Mouse (Mus musculus) kidney, adult 8-10 months (tissue): Measurements from ENCODE around the gene Fibcd1.

Source experiments
- DNase-seq, 2 experiments: peaks; one replicate each; pipeline ENCODE4 v3.0.0; 2022

Fibcd1 gene

DNA sequence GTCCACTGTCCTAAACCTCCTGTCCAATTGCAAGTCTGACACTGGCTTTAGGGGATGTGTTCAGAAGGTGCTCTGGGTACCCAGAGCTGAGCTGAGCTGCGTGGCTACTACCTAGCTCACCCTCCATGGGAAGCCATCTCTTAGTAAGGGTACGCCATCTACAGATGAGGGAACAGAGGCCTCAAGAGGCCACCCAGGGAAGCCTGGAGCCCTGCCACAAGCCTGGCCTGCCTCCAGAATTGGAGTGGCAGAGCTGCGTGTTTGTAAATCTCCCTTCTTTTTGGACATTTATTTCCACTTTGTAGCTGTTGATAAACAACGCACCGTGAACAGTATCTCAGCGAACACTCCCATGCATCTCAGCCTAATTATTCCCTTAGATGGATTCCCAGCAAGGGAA, 11.4 kb upstream of the Fibcd1 start:
- no peak for DNase-seq

DNA sequence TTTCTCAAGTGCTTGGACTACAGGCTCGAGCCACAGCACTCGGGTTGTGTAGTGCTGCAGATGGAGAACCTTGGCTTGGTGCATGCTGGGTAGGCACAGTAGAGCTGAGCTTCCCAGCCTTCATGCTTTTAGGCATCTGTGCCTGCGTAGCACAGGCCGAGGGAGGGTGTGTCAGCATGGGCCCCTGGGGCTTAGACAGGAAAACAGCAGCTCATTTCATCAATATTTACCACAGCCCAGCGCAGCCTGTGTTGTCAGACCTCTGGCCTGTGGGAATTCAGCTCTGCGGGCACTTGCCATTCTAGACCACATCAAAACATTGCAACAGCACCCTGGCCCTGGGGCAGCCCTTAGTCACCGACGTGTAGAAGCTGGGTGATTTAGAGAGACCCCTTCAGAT, 10.2 kb upstream of the Fibcd1 start:
- no peak for DNase-seq

DNA sequence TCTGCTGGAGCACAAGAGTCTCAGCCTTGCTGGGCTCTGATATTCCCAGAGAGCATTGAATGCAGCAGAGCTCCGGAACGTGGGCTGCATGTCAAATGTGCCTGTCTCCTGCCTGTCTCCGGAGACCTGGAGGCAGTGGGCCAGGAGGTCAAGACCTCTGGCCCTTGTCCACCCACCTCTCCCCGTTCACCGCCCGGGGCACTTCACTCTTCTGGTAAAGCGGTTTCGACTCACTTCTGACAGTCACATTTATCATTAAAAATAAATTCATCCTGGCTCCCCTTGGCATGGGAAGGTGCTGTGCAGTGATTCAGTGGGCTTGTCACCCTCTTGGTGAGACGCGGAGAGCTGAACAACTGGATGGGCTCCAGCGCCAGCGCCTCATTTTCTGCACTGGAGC, 4.3 kb upstream of the Fibcd1 start:
- no peak for DNase-seq

DNA sequence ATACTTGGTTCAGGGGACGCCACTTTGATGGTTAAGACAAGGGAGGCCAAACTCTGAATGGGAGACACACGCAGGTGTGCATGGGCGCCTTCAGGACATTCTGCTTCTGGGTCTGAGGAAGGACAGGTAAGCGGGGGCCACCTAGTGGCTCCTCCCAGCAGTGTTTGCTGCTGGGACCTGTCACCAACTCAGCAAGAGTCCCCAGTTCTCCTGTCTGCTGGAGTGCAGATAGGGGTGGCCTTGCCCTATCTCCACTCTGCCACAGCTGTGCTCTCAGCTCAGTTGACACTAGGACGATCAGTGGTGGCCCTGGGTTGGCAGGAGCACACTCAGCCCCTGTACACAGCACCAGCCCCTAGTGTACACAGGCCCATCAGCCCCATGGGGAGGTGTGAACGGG, 2.1 kb upstream of the Fibcd1 start:
- peak; percentile 29 to 60 for DNase-seq

DNA sequence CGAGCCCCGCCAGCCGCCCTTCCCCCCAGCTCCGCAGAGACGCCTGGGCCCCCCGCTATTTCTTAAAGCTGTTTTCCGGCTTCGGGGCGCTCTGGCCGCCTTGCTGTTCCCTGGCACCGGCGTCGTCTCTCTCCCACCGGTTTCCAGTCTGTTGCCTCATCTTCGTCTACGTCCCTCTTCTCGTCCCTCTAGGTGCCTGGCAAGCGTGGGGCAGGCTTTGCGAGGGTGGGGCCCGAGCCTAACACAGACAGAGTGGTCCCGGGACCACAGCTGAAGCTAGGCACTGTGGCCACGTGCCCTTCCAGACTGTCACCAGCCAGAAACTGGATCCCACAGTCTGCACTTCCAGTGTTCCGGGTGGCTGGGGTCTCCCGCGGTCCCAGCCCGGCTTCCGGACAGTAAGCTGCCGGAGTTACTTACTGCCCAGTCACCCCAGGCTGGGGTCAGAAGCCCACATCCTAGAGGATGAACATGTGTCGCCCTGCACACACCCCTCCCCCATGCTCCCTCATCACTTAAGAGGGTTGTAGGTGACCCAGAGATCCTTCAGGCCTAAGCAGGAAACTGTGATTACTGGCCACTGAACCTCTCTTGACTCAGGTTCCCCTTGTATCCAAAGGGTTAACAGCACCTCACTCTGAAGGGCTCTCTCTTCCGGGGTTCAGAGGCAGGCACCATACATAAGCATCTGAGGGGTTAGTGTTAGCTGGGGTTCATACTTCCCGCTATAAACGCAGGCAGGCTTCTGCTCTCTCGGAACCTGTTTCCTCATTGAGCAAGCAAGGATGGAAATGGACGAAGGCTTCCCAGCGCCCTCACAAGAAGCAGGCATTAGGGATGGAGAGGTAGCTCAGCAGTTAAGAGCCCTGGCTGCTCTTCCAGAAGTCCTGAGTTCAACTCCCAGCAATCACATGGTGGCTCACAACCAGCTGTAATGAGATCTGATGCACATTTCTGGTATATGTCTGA, 1.2 kb upstream of the Fibcd1 start:
- DNase-seq = no peak

DNA sequence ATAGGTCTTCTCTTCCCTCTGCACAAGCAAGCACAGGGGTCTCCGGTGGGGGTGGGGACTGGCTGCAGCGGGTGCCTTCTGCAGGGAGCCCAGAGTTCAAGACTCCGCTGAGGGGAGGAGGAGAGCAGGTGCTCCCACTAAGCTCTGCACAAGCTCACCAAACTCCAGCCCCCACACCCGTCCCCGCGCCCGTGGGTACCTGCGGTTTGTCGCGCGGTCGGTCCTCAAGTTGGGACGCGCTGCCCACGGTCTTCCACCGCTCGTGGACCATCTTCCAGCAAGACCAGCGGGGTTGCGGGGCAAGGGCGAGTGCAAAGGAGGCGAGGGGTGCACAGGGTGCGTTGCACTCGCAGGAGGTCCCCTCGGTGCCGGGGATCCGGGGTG, 301 bp downstream of the Fibcd1 start:
- no peak for DNase-seq

DNA sequence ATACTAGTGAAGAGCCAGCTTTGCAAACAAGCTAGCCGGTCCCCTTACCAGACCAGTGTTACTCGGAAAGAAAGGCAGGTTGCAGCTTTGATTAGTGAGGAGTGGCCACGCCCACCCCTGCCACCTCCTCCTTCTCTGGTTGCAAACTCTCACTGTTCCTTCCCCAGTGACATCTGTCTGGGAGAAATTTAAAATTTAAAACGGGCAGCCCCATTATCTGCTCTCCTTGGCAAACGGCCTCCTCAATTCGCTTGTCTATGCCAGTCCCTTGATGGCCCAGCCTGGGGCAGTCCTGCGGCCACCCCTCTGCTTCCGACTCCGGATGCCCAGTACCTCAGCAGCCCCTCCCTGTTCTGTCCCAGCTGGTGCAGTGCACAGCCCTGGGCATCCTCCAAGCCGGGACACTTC, 1.1 kb downstream of the Fibcd1 start:
- no peak for DNase-seq

DNA sequence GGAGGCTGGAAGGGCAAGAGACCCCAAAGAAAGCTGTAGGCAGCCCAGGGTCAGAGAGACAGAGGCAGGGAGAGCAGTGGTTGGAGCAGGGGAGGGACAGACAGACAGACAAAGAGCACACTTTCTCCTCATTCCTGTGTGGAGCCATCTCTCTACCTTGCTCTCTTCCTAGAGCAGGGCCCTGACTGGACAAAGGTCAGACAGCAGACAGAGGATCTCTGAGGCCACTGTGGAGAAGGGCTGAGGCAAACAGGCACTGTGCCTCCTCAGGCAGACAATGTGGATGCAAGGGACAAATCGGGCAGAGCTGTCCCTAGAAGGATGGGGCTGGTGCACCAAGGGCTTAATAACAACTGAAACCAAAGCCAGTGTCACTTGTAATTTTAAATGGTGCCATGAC, 6.9 kb downstream of the Fibcd1 start:
- DNase-seq = peak; percentile 23 to 33

DNA sequence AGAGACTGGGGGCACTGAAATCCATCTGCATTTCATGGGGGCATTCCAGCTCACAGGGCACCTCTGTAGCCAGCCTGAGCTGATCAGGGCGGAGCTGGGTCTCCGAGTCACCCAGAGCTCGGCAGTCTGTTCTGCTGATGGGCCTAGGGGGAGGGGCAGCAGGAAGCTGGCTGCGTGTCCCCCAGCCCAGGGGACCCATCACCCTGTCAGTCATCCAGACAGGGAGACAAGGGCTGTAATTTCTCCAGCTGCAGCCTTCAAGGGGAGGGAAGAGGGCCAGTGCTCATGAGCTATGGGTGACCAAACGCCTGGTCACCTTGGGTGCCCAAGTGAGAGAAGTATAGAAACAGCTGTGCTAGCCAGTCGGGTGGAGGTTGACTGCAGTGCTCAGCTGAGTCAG, 8.8 kb downstream of the Fibcd1 start:
- DNase-seq = no peak

DNA sequence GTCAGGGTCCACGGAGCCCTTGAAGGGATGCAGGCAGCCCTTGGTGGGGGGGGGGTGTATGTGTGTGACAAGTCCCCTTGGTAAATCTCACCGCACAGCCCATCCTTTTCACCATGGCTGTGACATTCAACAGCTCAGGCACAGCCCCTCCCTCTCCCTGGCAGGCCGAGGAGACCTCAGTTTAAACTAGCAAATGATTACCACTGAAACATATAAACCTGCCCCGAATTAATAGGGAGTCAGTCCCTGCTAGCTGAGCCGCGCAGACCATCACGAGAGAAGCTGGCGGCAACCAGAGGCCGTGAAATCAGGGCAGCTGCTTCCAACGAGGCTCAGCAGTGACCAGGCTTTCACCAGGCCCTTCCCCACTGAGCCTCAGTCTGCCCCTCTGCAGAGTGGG, 9.7 kb downstream of the Fibcd1 start:
- peak; percentile 50 to 72 for DNase-seq

DNA sequence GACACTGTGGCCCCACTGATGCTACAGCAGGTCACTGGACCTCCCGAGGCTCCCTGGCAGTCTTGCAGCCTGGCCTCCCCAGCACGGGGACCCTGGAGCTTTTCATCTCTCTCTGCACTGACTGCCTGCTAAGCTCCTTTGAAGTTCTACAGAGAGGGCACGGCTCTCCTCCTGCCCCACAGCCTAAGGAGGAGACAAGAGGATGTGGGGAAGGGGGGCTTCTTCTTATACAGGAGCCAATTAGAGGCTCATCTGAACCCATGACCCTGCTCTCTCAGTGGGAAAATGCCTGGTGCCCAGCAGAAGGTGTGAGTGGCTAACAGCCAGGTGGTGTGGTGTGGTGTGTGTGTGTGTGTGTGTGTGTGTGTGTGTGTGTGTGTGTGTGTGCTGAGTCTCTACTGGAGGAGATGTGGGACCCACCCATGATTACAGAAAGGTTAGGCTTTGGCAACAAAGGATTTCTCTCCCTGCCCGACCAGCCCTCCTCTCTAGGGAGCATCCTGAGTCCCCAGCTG, 17.4 kb downstream of the Fibcd1 start:
- DNase-seq = no peak

DNA sequence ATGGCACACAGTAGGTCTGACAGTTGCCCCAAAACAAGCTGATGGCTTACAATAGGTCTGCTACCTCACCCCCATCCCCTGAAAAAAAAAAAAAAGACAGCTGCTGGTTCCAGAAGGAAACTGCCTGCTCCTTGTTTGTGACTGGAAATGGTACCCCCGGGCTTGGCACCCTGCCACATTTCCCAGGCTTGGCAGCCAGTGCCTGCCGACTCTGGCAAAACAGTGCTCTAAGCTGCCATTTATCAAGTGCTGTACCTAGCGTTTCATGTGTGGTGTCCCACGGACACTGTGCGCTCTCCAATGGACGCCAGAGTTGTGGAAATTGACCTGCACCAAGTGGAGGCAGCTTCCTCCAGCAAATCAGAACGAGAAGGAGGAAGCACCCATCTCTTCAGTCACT, 17.9 kb downstream of the Fibcd1 start:
- peak; percentile 49 to 60 for DNase-seq

DNA sequence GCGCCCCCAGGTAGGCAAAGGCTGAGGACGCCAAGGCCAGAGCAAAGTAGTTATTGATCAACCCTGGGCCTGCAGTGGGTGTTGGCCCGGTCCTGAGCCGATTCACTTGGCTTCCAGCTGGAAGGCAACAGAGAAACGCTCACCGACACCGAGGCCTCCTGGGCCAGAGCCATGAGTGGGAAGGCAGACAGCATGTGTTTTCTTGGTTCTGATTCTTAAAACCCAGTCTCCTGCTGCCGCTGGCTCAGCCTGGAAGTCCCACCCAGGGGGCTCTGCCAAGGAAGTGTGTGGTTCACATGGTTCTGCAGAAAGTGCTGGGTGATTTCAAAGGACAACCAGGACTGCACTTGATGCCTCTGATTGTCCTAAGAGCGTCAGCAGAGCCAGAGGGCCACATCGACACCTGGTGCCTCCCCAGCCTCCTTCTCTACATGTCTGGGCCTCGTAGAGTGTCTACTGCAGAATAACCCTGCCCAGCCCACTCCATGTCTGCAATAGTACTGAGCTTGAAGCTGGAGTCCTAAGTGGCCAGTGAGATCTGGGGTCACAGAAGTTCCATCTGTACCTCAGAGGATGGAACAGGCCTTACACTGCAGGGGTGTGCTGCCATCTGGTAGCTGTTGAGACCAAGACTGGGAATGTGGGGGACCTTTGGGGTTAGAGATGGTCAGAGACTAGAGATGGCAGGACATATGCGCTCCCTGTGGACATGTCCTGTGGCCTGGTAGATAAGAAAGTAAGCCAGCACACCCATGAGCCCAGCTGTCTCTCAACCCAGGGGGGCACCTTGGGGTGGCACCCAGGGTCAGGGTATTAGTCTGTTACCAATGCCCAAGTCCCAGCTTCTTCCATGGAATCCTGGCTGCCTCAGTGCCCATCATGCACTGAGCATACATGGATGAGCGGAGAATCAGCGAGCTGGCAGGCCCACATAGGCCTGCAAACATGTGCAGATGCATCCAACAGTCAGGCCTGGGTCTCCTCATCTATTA, 19.4 kb downstream of the Fibcd1 start:
- no peak for DNase-seq

DNA sequence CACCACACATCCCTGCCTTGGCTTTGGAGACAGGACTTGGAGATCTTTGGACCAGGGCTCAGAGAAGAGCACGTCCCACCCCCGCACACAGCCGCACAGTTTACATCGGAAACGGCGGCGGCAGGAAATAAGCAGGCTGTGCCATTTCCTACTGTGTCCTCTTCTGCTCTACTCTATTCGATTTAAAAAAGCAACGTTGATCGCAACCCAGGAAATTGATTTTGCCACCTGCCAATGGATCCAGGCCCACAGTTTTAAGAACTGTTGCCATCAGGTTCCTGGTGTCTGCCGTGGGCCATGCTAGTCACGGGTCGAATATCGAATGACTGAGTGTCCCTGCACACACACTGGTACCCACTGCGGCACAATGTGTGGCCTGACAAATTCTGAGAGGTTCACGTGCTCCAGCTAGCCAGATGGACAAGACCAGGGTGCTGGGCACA, 20.3 kb downstream of the Fibcd1 start:
- DNase-seq = no peak

DNA sequence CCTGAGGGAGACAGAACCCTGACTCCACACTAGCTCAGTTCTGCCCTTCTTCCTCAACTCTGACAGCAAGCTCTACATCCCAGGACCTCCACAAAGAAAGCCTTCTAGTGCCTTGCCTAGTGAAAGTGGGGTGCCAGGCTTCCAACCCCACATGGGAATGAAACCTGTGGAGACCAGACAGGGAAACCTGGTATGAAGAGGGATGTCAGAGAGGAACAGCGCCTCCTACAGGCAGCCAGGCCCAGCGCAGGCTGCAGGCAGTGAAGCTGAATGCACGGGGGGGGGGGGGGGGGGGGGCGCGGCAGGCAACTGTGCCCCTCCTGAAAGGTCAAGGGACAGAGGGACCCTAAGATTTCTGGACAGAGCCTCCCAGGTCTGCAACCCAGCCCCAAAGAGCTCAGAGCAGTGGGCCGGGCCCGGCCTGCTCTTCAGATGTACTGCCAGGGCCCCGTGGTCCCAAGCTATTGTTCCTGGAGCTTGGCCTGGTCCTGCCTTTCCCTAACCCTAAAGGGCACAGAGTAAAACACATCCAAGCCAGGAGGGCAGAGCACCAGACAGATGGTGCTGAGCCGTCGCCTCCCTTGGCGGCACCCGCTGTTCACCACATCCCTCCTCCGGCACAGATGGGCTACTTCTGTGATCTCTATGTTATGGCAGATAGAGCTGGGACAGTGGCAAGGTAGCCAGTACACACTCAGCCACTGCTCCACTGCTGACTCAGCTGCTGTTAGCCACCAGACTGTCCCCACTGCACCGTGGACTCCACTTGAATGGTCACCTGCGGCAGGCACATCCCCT, 21.7 kb downstream of the Fibcd1 start:
- DNase-seq = no peak

DNA sequence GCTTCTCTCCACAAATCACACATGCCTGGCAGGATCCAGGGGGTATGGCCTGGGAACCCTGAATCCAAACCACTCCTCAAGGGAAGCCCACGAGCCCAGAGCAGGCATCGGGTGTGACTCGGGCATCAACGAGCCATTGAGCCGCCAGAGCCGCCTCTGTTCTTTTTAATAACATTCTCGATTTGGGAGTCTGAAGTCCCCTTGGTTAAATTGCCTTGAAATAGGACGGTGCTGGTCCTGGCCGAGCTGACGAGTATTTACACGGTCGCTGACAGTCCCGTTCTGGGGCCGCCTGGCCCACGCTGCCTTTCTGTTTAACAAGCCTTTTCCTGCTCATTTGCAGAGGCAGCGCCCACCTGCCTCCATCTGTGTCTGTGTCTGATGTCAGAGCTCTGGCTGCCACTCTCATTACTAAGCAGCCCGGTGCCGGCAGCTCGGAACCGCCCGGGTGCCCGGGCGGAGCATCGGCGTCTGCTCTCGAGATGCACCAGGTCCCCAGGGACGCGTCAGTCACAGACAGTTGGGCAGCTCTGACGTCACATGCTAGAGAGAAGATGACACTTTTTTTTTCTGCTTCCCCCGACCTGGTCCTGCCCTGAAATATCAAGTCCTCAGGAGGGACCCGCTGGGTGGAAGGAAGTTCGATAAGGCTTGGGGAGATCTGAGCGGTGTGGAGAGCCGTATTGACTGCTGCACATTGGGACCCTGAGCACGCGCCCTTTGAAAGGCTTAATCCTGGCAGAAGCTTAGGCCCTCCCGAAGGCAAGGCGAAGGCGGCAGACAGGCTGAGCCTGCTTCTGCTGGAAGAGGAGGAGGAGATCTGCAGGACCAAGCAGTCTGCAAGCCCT, 23.1 kb downstream of the Fibcd1 start:
- DNase-seq = no peak

DNA sequence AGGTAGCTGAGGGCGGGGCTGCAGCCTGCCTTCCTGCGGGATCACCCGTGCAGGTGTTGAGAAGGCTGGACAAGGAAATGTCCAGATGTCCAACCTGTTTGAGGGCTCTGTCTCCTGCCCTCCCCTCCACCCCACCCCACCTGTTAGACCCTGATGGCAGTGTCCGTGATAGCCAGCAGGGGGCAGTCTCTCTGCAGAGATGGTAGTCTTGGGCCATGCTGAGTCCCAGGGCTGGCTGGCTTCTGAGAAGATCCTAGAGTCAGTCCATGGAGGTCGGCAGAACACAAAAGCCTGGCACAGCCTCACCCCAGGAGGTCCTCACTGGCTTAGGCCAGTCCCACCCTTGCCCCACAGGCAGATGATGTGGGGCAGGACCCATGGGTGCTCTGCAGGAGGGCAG, 30.4 kb downstream of the Fibcd1 start:
- peak; percentile 52 to 78 for DNase-seq

DNA sequence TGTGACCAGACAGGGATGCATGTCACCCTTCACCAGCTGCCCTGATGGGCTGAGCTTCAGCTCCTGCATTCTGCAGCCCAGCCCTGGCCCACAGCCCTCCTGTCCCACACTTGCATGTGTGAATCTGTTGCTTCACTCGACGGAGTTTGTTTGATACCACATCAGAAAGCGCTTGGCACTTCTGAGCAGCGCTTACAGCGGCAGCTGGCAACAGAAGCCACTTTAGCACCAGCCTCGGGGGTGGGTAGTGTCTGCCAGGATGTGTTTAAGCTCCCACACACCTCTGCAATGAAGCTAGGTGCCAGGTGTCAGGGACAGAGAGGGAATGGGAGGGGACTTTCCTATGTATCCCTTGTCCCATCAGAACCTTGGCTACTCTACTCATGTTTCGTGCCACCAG, 31.1 kb downstream of the Fibcd1 start:
- no peak for DNase-seq

DNA sequence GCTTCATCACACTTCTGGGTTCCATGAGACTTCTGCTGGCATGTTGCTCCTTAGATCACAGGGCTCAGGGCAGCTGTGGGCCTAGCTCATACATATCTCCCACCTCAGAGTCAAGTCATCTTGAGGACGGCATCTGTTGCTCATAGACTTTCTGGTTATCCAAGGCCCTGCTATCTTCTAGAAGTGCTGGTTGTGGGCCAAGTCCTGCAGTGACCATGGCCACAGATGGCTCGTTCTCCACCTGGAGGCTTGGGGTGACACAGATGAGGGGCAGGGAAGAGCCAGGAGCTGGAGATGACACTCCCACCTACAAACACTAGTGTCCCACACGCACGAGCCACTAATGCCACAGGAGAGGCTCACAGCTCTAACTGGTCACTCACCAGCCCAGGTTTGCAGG, 32.2 kb downstream of the Fibcd1 start:
- no peak for DNase-seq

DNA sequence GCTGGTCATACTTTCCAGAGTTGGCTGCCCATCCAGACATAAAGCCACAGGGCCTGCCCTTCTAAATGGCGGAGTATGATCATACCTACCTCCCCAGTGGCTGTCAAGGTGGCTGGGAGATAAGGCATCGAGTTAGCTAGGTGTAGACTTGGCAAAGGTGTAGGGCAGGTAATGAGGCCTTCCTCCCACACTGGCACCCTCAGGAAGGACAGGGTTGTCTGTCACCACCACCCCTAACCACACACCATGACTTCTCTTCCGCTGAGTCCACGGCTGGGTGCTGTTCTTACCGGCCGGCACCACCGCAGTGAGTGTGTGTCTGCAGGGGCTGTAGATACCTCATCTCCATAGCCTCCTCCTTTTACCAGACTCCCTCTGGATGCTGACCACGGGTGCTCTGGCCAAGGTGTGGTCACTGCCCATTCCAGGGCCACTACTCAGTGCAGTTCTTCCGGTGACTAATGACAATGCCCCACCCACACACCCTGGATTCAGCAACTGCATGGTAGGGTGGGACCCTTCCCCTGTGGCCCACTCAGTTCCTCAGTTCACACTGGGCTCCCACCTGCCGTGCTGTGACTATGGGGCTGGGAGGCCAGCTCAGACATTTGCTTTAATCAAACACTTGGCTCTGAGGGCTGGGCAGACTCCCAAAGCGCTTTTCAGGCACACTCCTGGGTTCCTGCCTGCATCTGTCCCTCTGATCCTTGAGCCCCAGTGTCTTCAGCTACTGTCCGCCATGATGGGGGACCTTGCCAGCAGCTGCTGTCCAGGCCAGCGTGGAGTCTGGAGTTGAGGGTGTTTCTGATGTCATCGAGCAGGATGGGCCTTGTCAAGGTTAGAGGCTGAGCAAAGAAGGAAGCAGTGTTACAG, 34.5 kb downstream of the Fibcd1 start:
- no peak for DNase-seq

DNA sequence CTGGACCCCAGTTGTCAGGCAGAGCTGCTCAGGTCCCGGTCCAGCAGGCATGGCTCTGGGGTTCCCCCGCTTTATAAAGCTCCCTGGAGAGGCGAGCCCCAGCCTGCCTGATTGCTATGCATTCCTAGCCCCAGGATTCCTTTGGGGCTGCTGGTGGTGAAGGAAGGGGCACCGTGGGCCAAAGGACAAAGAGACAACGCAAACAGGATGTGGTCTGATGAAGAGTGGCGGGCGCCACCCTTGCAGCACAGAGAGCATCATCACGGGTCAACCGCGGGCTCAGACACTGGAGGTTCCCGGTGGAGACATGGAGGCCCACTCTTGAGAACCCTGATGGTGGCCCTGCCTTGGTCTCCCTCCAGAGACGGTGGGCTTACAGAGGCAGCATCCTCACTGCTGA, 35.4 kb downstream of the Fibcd1 start, which contains the start of gene Qrfp:
Gene Qrfp, minus strand, starts transcription at position 137 of the 400 bp plus-strand sequence.
- DNase-seq = no peak
